Mouse (Mus musculus): ENCODE measurements around the gene Ncf1. TPM values are rescaled to one million over a fixed set of nuclear protein-coding genes. Genes with fewer than 3 reads are reported as not detected.

Ncf1 gene
- total and polyA plus RNA-seq, 2 experiments from 2014 or later, result 2.3 to 4.9 TPM

DNA sequence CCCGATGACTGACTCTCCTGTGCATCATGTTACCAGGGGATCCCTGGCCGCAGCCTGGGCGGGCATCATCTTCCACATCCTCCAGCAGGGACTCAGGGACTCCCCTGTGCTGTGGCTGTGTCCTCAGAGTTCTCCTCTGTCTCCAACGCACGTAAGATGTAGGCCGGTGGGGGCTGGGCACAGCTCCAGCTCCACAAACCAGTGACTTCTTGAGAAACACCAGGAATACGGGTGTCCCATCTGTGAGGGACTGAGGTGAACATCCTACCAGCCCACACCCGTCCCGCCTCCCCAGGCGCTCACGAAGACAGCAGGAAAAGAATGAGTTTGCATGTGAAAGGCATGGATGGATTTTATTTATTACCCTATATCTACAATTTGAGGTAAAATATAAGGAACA is 8.1 kb upstream of the Ncf1 start:
- Histone ChIP-seq H3K4me3 (ENCODE audit: low read length) (no peak overlapping the region), H3K27me3 (ENCODE audit: insufficient read depth, low read length) (no peaks in the 10 kb centered on the region), H3K27ac (no peak overlapping the region), H3K9me3 (ENCODE audit: low read length) (no peaks in the 10 kb centered on the region), H3K9ac (replicated peaks; ENCODE audit: low read length) (no peak overlapping the region), H3K4me1 (ENCODE audit: insufficient read depth, low read length) (0 out of 2 replicates have a peak, but pooled peaks cover 3% of the 10 kb centered on the region), H3K36me3 (ENCODE audit: insufficient read depth, low read length) (peaks cover 61% of the 10 kb centered on the region), H3K4me2 (ENCODE audit: low read depth, low read length) (no peak overlapping the region)
- 86% methylated on average over 11 of the region's 11 CpGs for WGBS
- no peak for DNase-seq (ENCODE audit: low spot score)
- no peak for TF ChIP-seq CTCF (IDR thresholded peaks at IDR 0.05; ENCODE audit: low read depth)
- ATAC-seq, result no peak

DNA sequence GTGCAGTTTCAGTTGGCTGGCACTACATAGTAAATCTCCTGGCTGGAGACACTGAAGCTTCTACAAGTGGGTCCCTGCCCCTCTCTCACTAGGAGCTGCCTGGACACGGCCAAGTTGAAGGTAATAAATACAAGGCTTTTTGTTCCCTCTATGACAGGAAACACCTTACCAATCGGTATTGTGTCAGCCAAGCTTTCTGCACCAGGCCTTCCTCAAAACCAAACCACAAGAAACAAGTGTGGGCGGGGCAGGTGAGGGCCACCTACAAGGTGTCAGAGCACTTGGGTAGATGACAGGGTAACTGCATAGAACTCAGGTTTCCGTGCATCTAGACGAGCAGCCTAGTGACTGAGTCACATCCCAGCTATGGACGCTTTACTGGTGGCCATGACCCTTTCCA is 7.4 kb upstream of the Ncf1 start:
- no peak overlapping the region for H3K4me3 ChIP-seq (ENCODE audit: low read length)
- no peak for DNase-seq (ENCODE audit: low spot score)

DNA sequence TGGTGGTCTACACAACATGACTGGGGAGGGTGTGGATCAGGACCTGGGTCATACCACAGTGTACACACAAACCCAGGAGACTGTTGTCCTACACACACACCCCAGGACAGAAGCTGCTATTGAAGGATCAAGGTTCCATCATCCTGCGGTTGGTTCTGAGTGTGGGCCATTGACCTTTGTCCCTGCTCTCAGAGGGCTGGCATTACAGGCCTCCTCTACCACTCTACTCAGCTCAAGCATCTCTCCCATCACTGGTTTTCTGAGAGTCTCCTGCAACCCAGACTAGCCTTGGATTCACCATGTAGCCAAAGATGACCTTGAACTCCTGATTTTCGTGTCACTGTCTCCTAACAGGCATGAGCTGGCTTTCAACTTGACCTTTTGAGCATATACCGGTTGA is 6.8 kb upstream of the Ncf1 start:
- DNase-seq (ENCODE audit: low spot score) (no peak), ATAC-seq (no peak)
- Histone ChIP-seq H3K4me2 (ENCODE audit: low read depth, low read length) (no peak overlapping the region), H3K27me3 (ENCODE audit: insufficient read depth, low read length) (no peaks in the 10 kb centered on the region), H3K4me1 (ENCODE audit: insufficient read depth, low read length) (0 out of 2 replicates have a peak, but pooled peaks cover 3% of the 10 kb centered on the region), H3K9me3 (ENCODE audit: low read length) (no peaks in the 10 kb centered on the region), H3K36me3 (ENCODE audit: insufficient read depth, low read length) (peaks cover 49% of the 10 kb centered on the region), H3K9ac (replicated peaks; ENCODE audit: low read length) (no peak overlapping the region), H3K27ac (no peak overlapping the region), H3K4me3 (ENCODE audit: low read length) (no peak overlapping the region)
- no peak for TF ChIP-seq CTCF (IDR thresholded peaks at IDR 0.05; ENCODE audit: low read depth)
- 93% methylated on average over 3 of the region's 3 CpGs for WGBS

More for the DNA sequence above, 7.4 kb upstream of the Ncf1 start:
- no peak overlapping the region for H3K27ac ChIP-seq
- H3K36me3 ChIP-seq (ENCODE audit: insufficient read depth, low read length), result peaks cover 54% of the 10 kb centered on the region
- 87% methylated on average over 6 of the region's 6 CpGs for WGBS
- H3K9me3 ChIP-seq (ENCODE audit: low read length), result no peaks in the 10 kb centered on the region
- no peak for ATAC-seq
- 0 out of 2 replicates have a peak, but pooled peaks cover 3% of the 10 kb centered on the region for H3K4me1 ChIP-seq (ENCODE audit: insufficient read depth, low read length)
- no peak for TF ChIP-seq CTCF (IDR thresholded peaks at IDR 0.05; ENCODE audit: low read depth)
- H3K4me2 ChIP-seq (ENCODE audit: low read depth, low read length), result no peak overlapping the region
- H3K27me3 ChIP-seq (ENCODE audit: insufficient read depth, low read length), result no peaks in the 10 kb centered on the region
- H3K9ac ChIP-seq (replicated peaks; ENCODE audit: low read length), result no peak overlapping the region

DNA sequence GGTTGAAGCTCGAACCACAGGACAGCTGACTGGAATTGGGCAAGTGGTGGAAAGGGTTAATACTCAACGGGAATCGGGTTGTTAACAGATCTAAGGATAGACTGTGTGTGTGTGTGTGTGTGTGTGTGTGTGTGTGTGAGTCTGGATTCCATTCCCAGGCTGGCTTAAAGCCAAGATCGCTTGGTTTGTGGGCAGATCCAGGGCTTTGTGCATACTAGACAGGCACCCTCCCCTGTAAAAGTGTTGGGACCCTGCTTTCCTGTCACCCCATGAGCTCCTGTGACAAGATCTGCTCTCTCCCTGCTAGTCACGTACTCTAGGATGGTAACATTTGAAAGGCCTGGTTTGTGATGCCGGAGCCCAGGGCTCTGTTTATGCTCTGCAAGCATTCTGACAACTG is 5.7 kb upstream of the Ncf1 start:
- Histone ChIP-seq H3K9me3 (ENCODE audit: low read length) (no peaks in the 10 kb centered on the region), H3K9ac (replicated peaks; ENCODE audit: low read length) (no peak overlapping the region), H3K36me3 (ENCODE audit: insufficient read depth, low read length) (peaks cover 38% of the 10 kb centered on the region), H3K4me1 (ENCODE audit: insufficient read depth, low read length) (0 out of 2 replicates have a peak, but pooled peaks cover 3% of the 10 kb centered on the region), H3K27ac (0 out of 2 replicates have a peak overlapping the region, but pooled peaks have one; percentile 38), H3K4me3 (ENCODE audit: low read length) (no peak overlapping the region), H3K4me2 (ENCODE audit: low read depth, low read length) (no peak overlapping the region), H3K27me3 (ENCODE audit: insufficient read depth, low read length) (no peaks in the 10 kb centered on the region)
- DNase-seq (ENCODE audit: low spot score) (peak; percentile 68), ATAC-seq (no peak)
- TF ChIP-seq CTCF (IDR thresholded peaks at IDR 0.05; ENCODE audit: low read depth), result no peak
- 28% methylated on average over 6 of the region's 6 CpGs for WGBS

DNA sequence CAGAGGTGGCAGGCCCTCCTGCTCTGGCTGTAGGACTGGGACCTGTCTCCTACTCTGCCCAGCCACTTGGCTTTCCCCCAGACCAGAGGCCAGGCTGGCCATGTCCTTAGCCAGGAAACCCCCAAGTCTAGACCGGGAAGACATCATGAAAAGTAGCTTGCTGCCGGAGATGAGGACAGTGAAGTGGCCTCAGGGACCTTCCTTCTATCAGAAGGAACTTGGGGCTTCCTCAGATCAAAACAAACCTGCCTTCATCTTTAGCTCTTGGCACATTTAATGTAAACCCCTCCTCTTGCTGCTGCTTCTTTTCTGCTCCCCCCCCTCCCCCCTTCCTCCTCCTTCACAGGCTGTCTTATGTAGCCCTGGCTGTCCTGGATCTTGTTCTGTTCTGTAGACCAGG is 4.8 kb upstream of the Ncf1 start:
- H3K4me1 ChIP-seq (ENCODE audit: insufficient read depth, low read length), result 0 out of 2 replicates have a peak, but pooled peaks cover 3% of the 10 kb centered on the region
- H3K4me3 ChIP-seq (ENCODE audit: low read length), result no peak overlapping the region
- TF ChIP-seq CTCF (IDR thresholded peaks at IDR 0.05; ENCODE audit: low read depth), result no peak
- ATAC-seq (no peak), DNase-seq (ENCODE audit: low spot score) (no peak)
- H3K9me3 ChIP-seq (ENCODE audit: low read length), result no peaks in the 10 kb centered on the region
- H3K9ac ChIP-seq (replicated peaks; ENCODE audit: low read length), result no peak overlapping the region
- no peak overlapping the region for H3K27ac ChIP-seq
- WGBS, result 83% methylated on average over 2 of the region's 2 CpGs
- no peak overlapping the region for H3K4me2 ChIP-seq (ENCODE audit: low read depth, low read length)
- peaks cover 30% of the 10 kb centered on the region for H3K36me3 ChIP-seq (ENCODE audit: insufficient read depth, low read length)
- H3K27me3 ChIP-seq (ENCODE audit: insufficient read depth, low read length), result no peaks in the 10 kb centered on the region

DNA sequence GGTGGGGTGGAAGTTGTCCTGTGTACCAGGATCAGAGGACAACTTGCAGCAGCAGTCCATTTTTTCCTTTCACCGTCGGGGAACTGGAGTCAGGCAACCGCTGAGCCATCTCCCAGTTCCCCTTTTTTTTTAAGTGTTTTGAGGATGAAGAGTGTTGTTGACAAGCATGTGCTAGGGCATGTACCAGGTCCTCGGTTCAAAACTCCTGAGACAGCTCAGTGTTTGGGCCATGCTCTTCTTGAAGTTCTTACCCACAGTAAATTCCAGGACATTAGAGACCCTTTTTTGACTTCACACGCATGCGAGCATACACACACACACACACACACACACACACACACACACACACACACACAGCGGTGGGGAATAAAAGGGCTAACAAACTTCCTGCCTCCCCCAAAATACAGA is 3.8 kb upstream of the Ncf1 start:
- H3K4me1 ChIP-seq (ENCODE audit: insufficient read depth, low read length), result 0 out of 2 replicates have a peak, but pooled peaks cover 3% of the 10 kb centered on the region
- TF ChIP-seq CTCF (IDR thresholded peaks at IDR 0.05; ENCODE audit: low read depth), result no peak
- 56% methylated on average over 7 of the region's 7 CpGs for WGBS
- no peak overlapping the region for H3K4me2 ChIP-seq (ENCODE audit: low read depth, low read length)
- DNase-seq (ENCODE audit: low spot score) (no peak), ATAC-seq (no peak)
- no peak overlapping the region for H3K9ac ChIP-seq (replicated peaks; ENCODE audit: low read length)
- H3K9me3 ChIP-seq (ENCODE audit: low read length), result no peaks in the 10 kb centered on the region
- no peak overlapping the region for H3K4me3 ChIP-seq (ENCODE audit: low read length)
- no peak overlapping the region for H3K27ac ChIP-seq
- peaks cover 20% of the 10 kb centered on the region for H3K36me3 ChIP-seq (ENCODE audit: insufficient read depth, low read length)
- H3K27me3 ChIP-seq (ENCODE audit: insufficient read depth, low read length), result no peaks in the 10 kb centered on the region

DNA sequence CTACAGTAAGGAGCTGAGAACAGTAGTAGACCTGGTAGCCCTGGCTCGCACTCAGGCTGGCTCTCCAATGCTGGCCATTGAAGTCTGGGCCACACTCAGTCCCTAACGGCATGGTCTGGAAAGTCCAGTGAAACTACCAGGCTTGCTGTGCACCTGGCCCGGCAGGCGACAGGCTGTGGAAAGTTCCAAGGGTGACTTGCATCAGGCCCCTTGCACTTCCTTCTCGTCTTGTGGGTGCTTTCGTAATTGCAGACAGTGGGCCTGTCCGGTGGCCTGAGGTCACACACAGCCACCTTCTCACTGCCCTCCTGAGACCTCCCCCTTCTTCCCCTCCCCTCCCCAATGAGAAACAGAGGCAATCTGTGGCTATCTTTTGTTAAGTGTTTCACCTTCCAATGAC is 3.1 kb upstream of the Ncf1 start:
- WGBS, result 58% methylated on average over 7 of the region's 7 CpGs
- TF ChIP-seq CTCF (IDR thresholded peaks at IDR 0.05; ENCODE audit: low read depth), result no peak
- Histone ChIP-seq H3K27ac (no peak overlapping the region), H3K4me2 (ENCODE audit: low read depth, low read length) (no peak overlapping the region), H3K9ac (replicated peaks; ENCODE audit: low read length) (no peak overlapping the region), H3K27me3 (ENCODE audit: insufficient read depth, low read length) (no peaks in the 10 kb centered on the region), H3K9me3 (ENCODE audit: low read length) (no peaks in the 10 kb centered on the region), H3K4me1 (ENCODE audit: insufficient read depth, low read length) (0 out of 2 replicates have a peak, but pooled peaks cover 3% of the 10 kb centered on the region), H3K4me3 (ENCODE audit: low read length) (no peak overlapping the region), H3K36me3 (ENCODE audit: insufficient read depth, low read length) (peaks cover 14% of the 10 kb centered on the region)
- no peak for DNase-seq (ENCODE audit: low spot score)
- no peak for ATAC-seq
